Mouse (Mus musculus): ENCODE measurements around the gene Gm20547.

DNA sequence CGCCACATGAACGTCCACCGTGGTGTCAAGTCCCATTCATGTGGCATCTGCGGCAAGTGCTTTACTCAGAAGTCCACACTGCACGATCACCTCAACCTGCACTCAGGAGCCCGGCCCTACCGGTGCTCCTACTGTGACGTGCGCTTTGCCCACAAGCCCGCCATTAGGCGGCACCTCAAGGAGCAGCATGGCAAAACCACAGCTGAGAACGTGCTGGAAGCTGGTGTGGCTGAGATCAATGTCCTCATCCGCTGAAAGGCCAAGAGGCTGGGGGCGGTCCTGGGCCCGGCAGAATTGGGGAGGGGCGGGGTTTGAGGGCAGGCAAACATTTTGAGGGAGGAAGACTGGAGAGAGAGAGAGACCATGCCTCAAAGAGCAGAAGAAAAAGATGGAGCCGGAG lies 14.5 kb upstream of the Gm20547 start:
- no peak for TF ChIP-seq CTCF (IDR thresholded peaks at IDR 0.05; ENCODE audit: extremely low read depth, insufficient read depth, low read length)
- TF ChIP-seq POLR2A (IDR thresholded peaks at IDR 0.05; ENCODE audit: extremely low read depth, insufficient read depth, low read length) = no peak
